Mouse (Mus musculus) neutrophil, adult 59 days (primary cell): Measurements from ENCODE around the gene Tacc3. TPM values are rescaled to one million over a fixed set of nuclear protein-coding genes. Genes with fewer than 3 reads are reported as not detected.

ENCODE experiments used
- total RNA-seq, 2 experiments: library from RNA; stranded (reverse); gene quantifications; 1 replicate in 1 of 2; 2 replicates in 1 of 2; pipeline ENCODE4 v1.2.4; 2023

The Tacc3 gene
- total RNA-seq = 10 to 100 TPM; 61.8 to 66.1 TPM

DNA sequence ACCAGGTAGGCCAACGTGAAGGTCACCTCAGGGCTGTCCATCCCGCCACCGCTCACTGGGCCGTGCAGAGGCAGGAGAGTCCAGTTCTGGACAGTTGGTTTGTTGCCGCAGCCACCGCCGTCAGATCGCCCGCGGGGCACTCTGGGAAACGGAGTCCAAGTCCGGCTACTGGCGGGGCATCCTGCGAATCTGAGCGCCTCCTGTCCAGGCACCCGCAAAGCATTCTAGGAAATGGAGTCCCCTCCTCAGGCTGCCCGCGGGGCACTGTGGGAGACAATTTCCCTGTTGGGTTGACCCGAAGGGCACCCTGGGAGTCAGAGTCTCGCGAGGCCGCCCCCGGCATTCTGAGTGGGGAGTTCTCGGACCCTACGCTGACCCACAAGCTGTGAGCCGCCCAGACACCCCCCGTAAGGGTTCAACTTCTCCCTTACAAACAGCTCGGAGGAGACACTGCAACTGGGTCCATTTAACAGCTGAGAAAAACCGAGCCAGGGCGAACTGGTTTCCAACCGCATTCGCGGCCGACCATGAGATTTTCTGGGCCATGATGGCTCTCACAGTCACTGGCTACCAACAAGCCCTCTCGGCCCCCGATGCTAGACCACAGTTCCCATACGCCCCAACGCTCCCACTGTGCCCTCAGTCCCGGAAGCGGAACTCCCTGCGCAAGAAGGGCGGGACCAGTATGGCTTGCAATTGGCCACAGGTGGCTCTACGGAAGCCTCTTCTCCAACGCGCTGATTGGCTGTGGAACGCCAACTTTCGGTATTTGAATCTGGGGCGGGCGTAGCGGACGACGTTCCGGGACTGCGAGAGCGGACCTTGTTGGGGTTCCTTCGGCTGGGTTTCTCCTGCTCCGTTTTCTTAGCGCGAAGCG is at the start of gene Tacc3, which contains the start of gene Tmem129:
Gene Tacc3, plus strand, starts transcription at position 342 of the 877 bp plus-strand sequence.
Gene Tmem129, minus strand, starts transcription at position 630 of the 877 bp plus-strand sequence.

DNA sequence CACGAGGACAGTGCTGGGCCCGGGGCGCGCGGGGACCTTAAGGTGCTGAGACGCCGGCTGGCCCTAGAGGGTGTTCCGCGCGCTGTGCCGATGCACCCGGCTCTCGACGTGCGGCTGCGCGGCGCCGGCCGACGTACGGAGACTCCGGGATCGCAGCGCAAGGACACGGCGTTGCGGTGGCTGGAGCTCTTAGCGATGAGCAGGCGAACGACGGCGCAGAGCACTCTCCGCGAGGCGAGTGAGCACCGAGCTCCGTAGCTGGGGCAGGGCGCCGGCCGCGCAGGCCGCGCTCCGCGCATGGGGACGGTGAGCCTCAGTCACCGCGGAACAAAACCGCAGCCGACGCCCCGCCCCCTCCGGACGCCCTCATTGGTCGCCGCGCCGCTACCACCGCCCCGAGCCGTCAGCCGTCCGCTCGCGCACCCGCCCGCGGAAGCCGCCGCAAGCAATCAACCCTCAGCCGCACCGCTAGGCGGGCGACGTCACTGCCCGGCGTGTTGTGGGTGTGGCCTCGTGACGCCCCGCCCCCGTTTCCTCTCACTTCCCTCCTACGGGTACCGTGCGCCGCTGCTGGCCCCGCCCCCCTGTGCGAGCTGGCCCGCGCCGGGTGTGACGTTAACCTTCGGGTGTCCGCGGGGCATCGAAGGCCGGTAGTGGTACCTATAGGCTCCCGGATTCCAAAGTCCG is 28.5 kb upstream of the Tacc3 start, which contains the start of the genes Fam53a and Gm9903:
Gene Fam53a, minus strand, starts transcription at position 335 of the 687 bp plus-strand sequence.
Gene Gm9903, plus strand, starts transcription at position 625 of the 687 bp plus-strand sequence.

DNA sequence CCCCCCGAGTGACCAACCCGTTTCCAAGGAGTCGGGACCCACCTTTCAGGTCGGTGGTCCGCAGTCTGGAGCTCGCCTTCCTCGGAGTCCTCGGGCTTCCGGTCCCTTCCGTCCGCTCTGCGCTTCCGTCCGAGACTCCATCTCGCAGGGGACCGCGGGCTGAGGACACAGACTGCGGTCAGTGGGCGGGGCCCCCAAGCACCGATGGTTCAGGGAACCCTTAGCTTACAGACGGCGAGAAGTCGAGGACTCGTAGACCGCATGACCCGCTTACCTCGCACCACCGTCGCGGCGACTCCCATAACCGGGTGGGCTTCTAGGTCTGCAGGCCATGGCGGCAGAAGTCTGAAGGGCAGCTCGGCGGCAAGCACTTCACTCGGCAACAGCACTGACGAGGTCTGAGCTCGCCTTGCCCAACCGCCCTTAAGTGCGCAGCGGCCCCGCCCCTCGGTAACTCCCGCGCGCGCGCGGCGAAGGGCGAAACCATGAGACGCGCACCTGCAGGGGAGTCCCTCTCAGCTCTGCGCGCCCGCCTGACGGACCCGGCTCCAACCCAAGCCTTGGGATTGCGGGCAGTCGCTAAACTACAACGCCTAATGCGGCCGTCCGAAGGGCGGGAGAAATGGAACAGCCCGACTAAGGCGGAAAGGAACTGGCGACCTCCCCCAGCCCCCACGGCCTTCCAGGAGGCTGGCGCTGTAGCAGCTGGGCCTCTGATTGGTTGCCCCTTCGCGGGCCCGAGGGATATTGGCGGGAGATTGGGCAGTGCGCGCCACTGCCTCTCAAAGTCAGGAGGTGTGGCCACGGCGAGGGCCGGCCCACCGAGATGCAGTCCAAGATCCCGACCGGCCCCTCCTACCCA is 5.8 kb upstream of the Tacc3 start, which contains the start of gene Slbp:
Gene Slbp, minus strand, starts transcription at position 654 of the 862 bp plus-strand sequence.

GRCm38 (mm10) chr5:33721541-33722265 is 63.8 kb downstream of the Tacc3 start, which contains the start of gene Fgfr3:
Gene Fgfr3 (plus strand): TSS chr5:33721674.

Other genes starting within 250 kb of the Tacc3 start
- not detected for gene Nkx1-1, start 224.2 kb upstream of the Tacc3 start, total RNA-seq
- 10 to 100 TPM; 10.6 to 11.6 TPM for gene Fam53a, start 28.5 kb upstream of the Tacc3 start, total RNA-seq
- gene Gm9903, start 28.2 kb upstream of the Tacc3 start, total RNA-seq = under 1 TPM in 1 of 2 experiments, not detected in 1; 0.47 TPM
- 10 to 100 TPM; 80.7 to 94.5 TPM for gene Slbp, start 5.6 kb upstream of the Tacc3 start, total RNA-seq
- 1 to 10 TPM; 8.7 to 9.4 TPM for gene Tmem129, start 288 bp downstream of the Tacc3 start, total RNA-seq
- under 1 TPM in 1 of 2 experiments, not detected in 1; 0.36 TPM for gene Fgfr3, start 63.5 kb downstream of the Tacc3 start, total RNA-seq
- 10 to 100 TPM; 30.1 to 35.7 TPM for gene Letm1, start 124.7 kb downstream of the Tacc3 start, total RNA-seq
- 10 to 100 TPM; 64.7 to 82.5 TPM for gene Nsd2, start 162.6 kb downstream of the Tacc3 start, total RNA-seq